Mouse (Mus musculus) midbrain, embryonic 12.5 days (tissue): Measurements from ENCODE around the gene BC052040. TPM values are rescaled to one million over a fixed set of nuclear protein-coding genes. Genes with fewer than 3 reads are reported as not detected.
A peak's percentile ranks its signal among the peaks of the same experiment; 100 is the strongest.

Source experiments
- ATAC-seq: fragments of 200-750 bp; cut with Nextera tagmentation; 2 replicates; pipeline ENCODE4 v1.8.0; 2017; ENCODE audit warnings: low read depth, moderate TSS enrichment, moderate library complexity; ENCODE audit not compliant: low FRiP score
- H3K27ac ChIP-seq: fragments of 300-500 bp; sonication (generic); replicated peaks from 2 replicates; pipeline ENCODE4 v1.5.1; 2016; ENCODE audit warnings: mild to moderate bottlenecking
- H3K27me3 ChIP-seq: fragments of 300-500 bp; sonication (generic); 2 replicates; pipeline ENCODE4 v1.6.1; 2016; ENCODE audit warnings: mild to moderate bottlenecking
- H3K36me3 ChIP-seq: fragments of 300-500 bp; sonication (generic); 2 replicates; pipeline ENCODE4 v1.6.1; 2016
- H3K4me1 ChIP-seq: fragments of 300-500 bp; sonication (generic); 2 replicates; pipeline ENCODE4 v1.6.1; 2016
- H3K4me2 ChIP-seq: fragments of 300-500 bp; sonication (generic); replicated peaks from 2 replicates; pipeline ENCODE4 v1.6.1; 2016; ENCODE audit warnings: mild to moderate bottlenecking, moderate library complexity
- H3K4me3 ChIP-seq: fragments of 300-500 bp; sonication (generic); 2 replicates; pipeline ENCODE4 v1.5.1; 2016; ENCODE audit warnings: mild to moderate bottlenecking
- H3K9ac ChIP-seq: fragments of 300-500 bp; sonication (generic); replicated peaks from 2 replicates; pipeline ENCODE4 v1.6.1; 2016; ENCODE audit warnings: mild to moderate bottlenecking, moderate library complexity
- H3K9me3 ChIP-seq: fragments of 300-500 bp; sonication (generic); 2 replicates; pipeline ENCODE4 v1.6.1; 2016; ENCODE audit warnings: mild to moderate bottlenecking
- whole genome bisulfite sequencing: fragments of 180-500 bp; shearing (Covaris S2); methylation state at CpG from one replicate; pipeline ENCODE4 v1.1.7; 2016; 5-methylcytosine and 5-hydroxymethylcytosine counted together
- polyA plus RNA-seq: library from polyadenylated mRNA; unstranded; fragments of >200 nt; fragmentation: Nextera tagmentation; extraction: Ambion mirVana; gene quantifications from 2 replicates; pipeline ENCODE4 v1.2.1, GENCODE M21; 2016

The BC052040 gene
- polyA plus RNA-seq, 1 experiment from 2014 or later, result 18.1 TPM

DNA sequence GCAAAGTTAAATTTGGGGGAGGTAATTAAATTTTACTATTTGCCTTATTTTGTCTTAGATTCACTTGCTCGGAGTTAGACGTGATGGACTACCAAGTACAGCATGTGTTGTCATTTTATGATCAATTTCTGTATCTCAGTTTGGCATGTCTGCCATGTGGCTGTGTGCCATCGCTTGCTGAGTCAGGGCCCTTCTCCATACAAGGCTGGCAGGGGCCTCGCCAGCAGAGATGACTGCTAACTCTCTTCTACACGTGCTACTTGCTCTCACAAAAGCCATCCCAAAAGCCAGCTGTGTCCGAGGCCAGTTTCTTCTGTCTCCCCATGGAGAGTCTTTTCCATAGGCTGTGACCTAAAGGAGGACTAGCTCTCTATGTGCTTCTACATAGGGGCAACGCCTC is 160.5 kb downstream of the BC052040 start:
- no peak for ATAC-seq
- Histone ChIP-seq H3K27me3 (no peaks in the 10 kb centered on the region), H3K4me3 (no peak overlapping the region)

DNA sequence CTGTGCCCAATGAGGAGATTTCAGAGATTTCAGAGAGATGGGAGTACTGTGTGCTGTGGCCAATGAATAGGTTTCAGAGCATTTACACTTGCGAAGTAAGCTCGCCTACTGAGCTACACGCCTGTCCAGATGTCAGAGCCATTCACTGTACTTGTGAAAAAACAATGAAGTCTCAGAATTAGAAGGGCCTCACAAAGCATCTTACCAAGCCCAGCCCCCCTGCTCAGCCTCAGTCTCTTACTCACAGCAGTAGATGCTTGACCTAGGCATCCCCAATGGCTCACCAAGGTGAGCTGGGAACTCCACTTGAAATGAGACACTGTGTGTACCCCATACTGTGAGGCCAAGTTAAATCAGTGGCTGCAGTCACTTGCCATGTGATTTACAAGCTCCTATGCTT is 166.1 kb downstream of the BC052040 start:
- Histone ChIP-seq H3K36me3 (no peaks in the 10 kb centered on the region), H3K4me1 (0 out of 2 replicates have a peak, but pooled peaks cover 5% of the 10 kb centered on the region), H3K27ac (no peak overlapping the region), H3K9me3 (no peaks in the 10 kb centered on the region), H3K4me2 (no peak overlapping the region), H3K27me3 (no peaks in the 10 kb centered on the region), H3K9ac (no peak overlapping the region), H3K4me3 (no peak overlapping the region)
- 73% methylated on average over 3 of the region's 3 CpGs for WGBS
- ATAC-seq, result 0 out of 2 replicates have a peak, but pooled peaks have one; percentile 38

More for the DNA sequence above, 160.5 kb downstream of the BC052040 start:
- Histone ChIP-seq H3K27ac (no peak overlapping the region), H3K36me3 (no peaks in the 10 kb centered on the region), H3K9me3 (no peaks in the 10 kb centered on the region), H3K9ac (no peak overlapping the region), H3K4me2 (no peak overlapping the region), H3K4me1 (no peaks in the 10 kb centered on the region)
- WGBS, result 87% methylated on average over 7 of the region's 7 CpGs

DNA sequence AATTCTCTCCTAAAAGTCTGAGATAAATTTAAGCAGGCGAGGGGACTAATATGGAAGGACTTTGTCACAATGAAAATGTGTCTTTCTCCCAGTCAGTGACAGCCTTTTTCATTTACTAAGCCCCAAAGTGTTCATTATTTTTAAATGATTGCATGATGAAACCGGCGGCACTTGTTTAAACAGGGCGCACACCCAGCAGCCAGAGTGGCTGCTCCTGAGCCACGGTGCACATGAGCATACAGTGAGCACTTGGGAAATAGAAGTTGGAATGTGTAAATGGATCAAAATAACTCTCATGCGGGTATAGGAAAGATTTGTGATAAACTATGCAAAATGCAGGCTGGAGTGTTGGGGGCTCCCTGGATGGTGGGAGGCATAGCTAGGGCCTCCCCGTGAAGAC is 169.7 kb downstream of the BC052040 start:
- 84% methylated on average over 7 of the region's 7 CpGs for WGBS

DNA sequence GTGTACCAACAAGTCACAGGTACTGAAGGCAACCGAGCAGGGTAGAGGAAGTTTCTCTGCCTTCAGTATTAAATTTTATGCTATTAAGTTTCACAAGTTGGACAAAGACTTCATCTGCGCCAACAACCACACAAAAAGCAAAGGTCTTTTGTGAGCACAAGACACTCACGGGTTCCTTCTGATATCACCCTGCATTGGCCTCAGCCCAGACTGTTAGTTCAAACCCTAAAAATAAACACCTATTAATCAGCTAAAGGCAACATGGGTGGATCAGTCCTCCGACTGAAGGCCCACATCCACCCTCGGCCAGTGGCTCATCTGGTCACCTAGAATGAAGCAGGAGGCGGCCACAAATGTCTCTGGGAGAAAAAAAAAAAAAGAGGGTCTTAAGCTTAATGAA is 176.2 kb downstream of the BC052040 start:
- H3K9me3 ChIP-seq, result no peaks in the 10 kb centered on the region
- 66% methylated on average over 6 of the region's 6 CpGs for WGBS
- ATAC-seq, result no peak
- H3K4me1 ChIP-seq, result no peaks in the 10 kb centered on the region
- no peak overlapping the region for H3K4me2 ChIP-seq
- no peak overlapping the region for H3K9ac ChIP-seq
- no peaks in the 10 kb centered on the region for H3K27me3 ChIP-seq
- no peak overlapping the region for H3K4me3 ChIP-seq
- no peaks in the 10 kb centered on the region for H3K36me3 ChIP-seq
- no peak overlapping the region for H3K27ac ChIP-seq

More for the DNA sequence above, 169.7 kb downstream of the BC052040 start:
- Histone ChIP-seq H3K4me2 (no peak overlapping the region), H3K27me3 (no peaks in the 10 kb centered on the region), H3K9me3 (no peaks in the 10 kb centered on the region), H3K9ac (no peak overlapping the region), H3K27ac (no peak overlapping the region), H3K4me3 (no peak overlapping the region), H3K36me3 (no peaks in the 10 kb centered on the region), H3K4me1 (0 out of 2 replicates have a peak, but pooled peaks cover 5% of the 10 kb centered on the region)
- ATAC-seq, result no peak

DNA sequence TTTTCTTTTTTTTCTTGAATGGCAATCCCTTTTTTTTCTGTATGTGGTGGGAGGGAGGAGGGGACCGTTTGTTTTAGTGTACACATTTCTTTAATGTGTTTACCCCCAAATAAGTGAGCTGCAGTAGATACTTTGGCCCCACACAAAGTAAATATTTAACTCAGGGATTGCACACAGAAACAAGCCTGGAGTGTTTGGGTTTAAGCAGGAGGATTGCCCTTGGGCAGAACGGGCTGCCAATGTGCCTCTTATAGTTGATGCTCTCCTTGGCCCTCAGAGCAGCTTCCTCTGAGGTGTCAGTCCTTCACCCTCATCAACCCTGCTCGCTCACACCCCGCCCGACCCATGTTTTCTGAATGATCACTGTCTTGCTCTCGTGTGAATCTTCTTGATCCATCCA is 177.0 kb downstream of the BC052040 start:
- WGBS, result 72% methylated on average over 6 of the region's 6 CpGs
- no peak overlapping the region for H3K4me3 ChIP-seq
- no peaks in the 10 kb centered on the region for H3K36me3 ChIP-seq
- no peaks in the 10 kb centered on the region for H3K4me1 ChIP-seq
- H3K27ac ChIP-seq, result no peak overlapping the region
- no peaks in the 10 kb centered on the region for H3K27me3 ChIP-seq
- H3K9ac ChIP-seq, result no peak overlapping the region
- ATAC-seq, result no peak
- H3K4me2 ChIP-seq, result no peak overlapping the region
- H3K9me3 ChIP-seq, result no peaks in the 10 kb centered on the region

DNA sequence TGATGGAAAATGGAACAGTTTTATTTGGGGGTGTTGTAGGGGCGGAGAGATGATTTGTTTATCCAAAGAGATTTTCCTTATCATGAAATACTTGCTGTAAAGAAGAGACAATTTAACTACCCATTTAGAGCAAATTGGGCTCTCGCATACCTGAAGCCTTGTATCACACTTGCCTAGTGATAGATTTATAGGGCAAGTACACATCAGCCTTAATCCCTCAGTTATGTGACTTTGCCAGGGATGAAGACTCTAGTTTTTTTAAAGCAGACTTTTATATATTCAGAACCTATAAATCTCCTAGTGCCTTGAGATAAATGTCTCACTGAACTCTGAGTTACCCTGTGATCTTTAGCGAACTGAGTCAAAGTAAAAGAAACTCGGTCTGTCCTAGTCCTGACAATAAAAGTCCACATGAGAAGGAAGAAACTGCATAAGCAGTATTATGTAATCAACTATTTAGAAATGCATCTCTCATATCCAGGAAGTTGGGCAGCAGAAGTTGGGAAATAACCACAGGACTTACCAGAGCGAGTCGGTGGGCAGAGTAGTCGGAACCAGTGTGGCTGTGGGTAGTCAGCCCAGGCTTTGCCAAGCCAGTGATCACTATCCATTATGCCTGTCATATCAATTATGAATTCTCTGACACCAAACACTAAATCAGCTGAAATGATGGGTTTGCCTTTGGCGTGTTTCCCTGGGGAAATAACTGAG is 183.2 kb downstream of the BC052040 start:
- Histone ChIP-seq H3K36me3 (no peaks in the 10 kb centered on the region), H3K9me3 (no peaks in the 10 kb centered on the region), H3K27ac (no peak overlapping the region), H3K4me1 (no peaks in the 10 kb centered on the region), H3K27me3 (no peaks in the 10 kb centered on the region), H3K4me2 (no peak overlapping the region), H3K9ac (no peak overlapping the region), H3K4me3 (no peak overlapping the region)
- ATAC-seq, result no peak
- 94% methylated on average over 8 of the region's 8 CpGs for WGBS

DNA sequence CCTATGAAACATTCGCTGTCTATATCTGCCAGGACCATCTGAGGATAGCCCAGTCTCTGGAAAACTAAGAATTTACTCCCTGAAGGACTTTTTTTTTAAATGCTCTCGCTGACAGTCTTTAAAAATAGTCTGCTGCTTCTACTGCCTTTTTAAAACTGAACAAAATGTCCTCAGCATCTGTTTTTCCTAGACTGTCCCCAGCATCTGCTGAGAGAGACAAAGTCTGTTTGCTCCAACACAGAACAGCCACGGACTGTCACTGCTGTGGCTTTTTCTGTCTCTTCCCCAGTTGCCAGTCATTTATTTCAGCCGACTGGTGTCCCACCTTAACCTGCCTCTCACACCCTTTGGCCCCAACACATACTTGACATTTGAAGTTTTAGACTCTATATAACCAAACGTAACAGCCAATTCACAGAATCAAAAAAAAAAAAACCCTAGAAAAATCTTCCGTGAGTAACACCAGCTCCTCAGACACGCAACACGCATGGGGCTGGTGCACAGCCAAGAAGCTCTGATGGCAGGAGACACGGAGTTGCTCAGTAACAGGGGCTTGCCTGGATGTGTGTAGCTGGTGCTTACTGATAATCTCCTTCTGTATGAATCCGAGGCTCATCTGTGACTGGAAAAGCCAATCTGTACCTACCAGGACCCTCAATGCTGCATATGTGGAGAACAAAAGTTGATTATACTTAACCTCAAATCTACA is 188.2 kb downstream of the BC052040 start:
- 95% methylated on average over 10 of the region's 10 CpGs for WGBS

DNA sequence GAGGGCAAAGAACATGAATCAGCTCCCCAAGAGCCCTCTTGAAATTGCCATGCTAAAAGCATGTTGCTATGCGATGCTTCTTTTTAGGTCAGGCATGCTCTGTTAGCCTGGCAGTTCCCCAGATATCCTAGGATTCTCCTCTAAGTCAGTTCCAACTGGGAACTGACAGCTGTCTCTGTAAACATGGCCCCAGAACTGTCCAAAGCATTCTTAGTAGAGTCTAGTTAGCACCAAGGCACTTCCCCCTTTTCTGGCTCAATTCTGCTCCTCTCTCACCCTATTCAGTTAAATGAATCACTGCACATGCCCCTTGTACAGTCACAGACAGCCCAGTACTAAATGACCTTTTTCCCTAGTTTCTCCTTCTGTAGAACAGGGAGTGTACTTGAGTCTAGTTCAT is 191.2 kb downstream of the BC052040 start:
- Histone ChIP-seq H3K27me3 (no peaks in the 10 kb centered on the region), H3K9ac (no peak overlapping the region), H3K4me1 (no peaks in the 10 kb centered on the region), H3K4me2 (no peak overlapping the region), H3K27ac (no peak overlapping the region), H3K4me3 (no peak overlapping the region), H3K36me3 (no peaks in the 10 kb centered on the region), H3K9me3 (no peaks in the 10 kb centered on the region)
- 93% methylated on average over 1 of the region's 1 CpGs for WGBS
- ATAC-seq, result no peak

More for the DNA sequence above, 188.2 kb downstream of the BC052040 start:
- no peaks in the 10 kb centered on the region for H3K4me1 ChIP-seq
- H3K4me3 ChIP-seq, result no peak overlapping the region
- no peak overlapping the region for H3K9ac ChIP-seq
- no peak for ATAC-seq
- no peak overlapping the region for H3K4me2 ChIP-seq
- H3K36me3 ChIP-seq, result no peaks in the 10 kb centered on the region
- no peaks in the 10 kb centered on the region for H3K27me3 ChIP-seq
- no peak overlapping the region for H3K27ac ChIP-seq
- no peaks in the 10 kb centered on the region for H3K9me3 ChIP-seq

DNA sequence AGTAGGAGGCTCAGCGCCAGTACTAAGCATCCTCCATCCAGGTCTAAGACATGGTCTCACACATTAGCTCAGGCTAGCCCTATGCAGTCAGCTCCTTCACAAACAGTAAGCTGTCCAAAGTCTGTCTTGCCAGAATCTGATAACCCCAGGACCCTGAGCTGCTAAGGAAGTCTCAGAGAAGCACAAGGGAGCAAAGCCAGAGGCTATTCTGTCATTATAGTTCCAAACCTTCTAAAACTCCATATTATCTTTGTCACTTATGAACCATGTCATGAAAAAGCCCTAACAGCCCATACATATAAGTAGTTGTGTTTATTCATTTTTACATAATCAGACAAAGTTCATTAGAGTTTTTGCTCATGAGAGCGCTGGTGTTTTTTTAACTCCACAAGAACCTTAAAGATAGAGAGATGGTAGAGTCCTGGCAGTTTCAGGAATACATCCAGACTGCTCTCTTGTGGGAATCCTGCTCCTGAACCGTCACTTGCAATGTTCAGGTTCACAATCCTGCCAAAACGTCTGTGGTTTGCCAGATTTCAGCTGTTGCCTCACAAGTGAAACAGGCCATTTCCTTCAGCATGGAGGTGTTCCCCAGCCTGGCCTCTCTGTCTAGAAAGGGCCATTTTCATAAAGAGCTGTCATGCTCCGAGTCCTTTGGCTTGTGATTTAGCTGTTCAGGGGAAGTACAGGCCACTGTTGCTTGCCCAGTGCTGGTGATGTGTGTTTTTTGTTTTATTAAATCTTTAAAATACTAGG is 192.8 kb downstream of the BC052040 start:
- H3K9ac ChIP-seq, result no peak overlapping the region
- H3K27me3 ChIP-seq, result no peaks in the 10 kb centered on the region
- no peak overlapping the region for H3K4me2 ChIP-seq
- no peak for ATAC-seq
- no peak overlapping the region for H3K4me3 ChIP-seq
- H3K36me3 ChIP-seq, result no peaks in the 10 kb centered on the region
- H3K27ac ChIP-seq, result no peak overlapping the region
- no peaks in the 10 kb centered on the region for H3K4me1 ChIP-seq
- H3K9me3 ChIP-seq, result no peaks in the 10 kb centered on the region
- 87% methylated on average over 5 of the region's 5 CpGs for WGBS

DNA sequence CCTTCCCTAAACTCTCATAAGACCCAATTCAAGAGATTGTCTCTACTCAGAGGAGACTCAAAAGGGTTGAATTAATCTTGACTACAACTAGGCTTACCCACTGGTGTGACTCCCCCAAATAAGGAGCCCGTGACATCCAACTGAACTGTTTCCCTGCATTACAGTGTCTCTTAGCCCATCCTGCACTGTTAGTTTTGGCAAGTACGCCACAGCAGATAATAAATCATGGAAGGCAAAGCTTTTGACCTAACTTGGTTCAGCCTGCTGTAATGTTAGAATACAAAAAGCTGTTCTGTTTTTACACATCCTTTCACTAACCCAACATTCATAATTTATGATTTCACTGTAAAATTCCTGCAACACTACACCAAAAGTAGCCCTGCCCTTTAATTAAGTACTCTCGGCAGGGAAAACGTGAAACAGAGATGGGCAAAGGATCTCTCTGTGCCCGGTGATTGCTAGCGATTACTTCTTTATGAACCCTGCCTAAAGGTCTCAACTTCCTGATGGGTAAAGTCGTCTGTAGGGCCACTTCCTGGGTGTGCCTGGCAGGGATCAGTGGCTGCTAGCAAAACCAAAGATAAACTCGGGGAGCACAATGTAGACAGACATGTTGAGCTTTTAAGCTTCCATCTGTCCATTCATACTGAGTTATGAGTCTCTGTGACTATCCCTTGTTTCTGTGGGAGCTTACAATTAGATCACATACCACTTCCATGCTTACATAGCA is 194.1 kb downstream of the BC052040 start:
- ATAC-seq, result no peak
- Histone ChIP-seq H3K4me1 (no peaks in the 10 kb centered on the region), H3K4me3 (no peak overlapping the region), H3K9ac (no peak overlapping the region), H3K9me3 (no peaks in the 10 kb centered on the region), H3K36me3 (no peaks in the 10 kb centered on the region), H3K4me2 (no peak overlapping the region), H3K27ac (no peak overlapping the region), H3K27me3 (no peaks in the 10 kb centered on the region)
- WGBS, result 77% methylated on average over 8 of the region's 8 CpGs

DNA sequence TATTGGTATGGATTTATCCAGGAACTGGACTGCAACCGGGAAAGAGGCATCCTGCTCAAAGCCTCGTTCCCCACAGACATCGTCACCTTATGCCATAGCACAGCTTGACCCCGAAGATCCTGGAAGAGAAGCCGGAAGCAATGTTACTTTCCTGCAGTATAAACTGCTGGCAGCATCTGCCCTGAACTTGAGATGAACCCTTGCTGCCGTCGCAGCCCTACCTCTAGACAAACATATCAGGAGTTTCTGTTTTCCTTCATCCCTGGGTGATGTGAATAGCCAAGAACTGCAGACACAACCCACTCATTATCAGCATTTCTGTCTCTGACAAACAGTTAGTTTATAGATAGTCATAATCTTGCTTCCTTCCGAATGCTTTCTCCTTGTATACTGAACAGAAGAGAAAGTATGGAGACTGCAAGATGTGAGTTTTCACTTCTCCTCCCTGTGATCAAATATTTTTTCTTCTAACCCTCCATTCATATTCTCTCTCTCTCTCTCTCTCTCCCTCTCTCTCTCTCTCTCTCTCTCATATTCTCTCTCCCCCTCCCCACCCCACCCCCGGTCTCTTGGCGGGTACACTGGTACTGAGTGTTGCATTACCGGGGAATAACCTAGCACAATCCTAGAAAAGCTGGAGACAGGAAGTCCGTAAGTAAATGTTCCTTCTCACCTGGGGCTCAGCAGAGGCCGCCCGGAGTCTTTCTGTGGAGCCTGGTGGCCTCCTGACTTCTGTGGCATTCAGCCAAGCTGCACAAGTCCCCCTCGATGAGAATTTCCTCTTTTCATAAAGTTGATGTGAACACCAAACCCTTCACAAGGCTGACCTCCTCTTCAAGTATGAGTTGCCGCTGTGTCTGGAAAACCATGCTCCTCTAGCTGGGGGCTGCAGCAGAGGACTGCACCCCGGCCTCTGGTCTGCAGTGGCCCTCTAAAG is 195.7 kb downstream of the BC052040 start:
- no peaks in the 10 kb centered on the region for H3K36me3 ChIP-seq
- 83% methylated on average over 17 of the region's 17 CpGs for WGBS

More for the DNA sequence above, 195.7 kb downstream of the BC052040 start:
- Histone ChIP-seq H3K9me3 (no peaks in the 10 kb centered on the region), H3K9ac (no peak overlapping the region), H3K4me3 (no peak overlapping the region), H3K27me3 (no peaks in the 10 kb centered on the region), H3K4me2 (no peak overlapping the region), H3K27ac (no peak overlapping the region), H3K4me1 (no peaks in the 10 kb centered on the region)
- ATAC-seq, result no peak
